Mouse (Mus musculus) kidney, postnatal 36 days (tissue): ENCODE results near the gene Gdf1.

Source experiments
- DNase-seq, 2 experiments: peaks; one replicate each; pipeline ENCODE4 v3.0.0; 2021 to 2022; ENCODE audit warnings: mixed read lengths in 2 of 2

Gene Gdf1

GRCm38 (mm10) chr8:70366588-70366987 lies 37.0 kb downstream of the Gdf1 start:
- no peak for DNase-seq

- DNase-seq, result no peak
These were observed 40.9 kb downstream of the Gdf1 start for GRCm38 (mm10) chr8:70370476-70370875.

- peak; percentile 68 to 78 for DNase-seq
These were observed 42.3 kb downstream of the Gdf1 start for GRCm38 (mm10) chr8:70371951-70372350.

- no peak for DNase-seq
These were observed 44.0 kb downstream of the Gdf1 start, which contains the start of gene Comp for GRCm38 (mm10) chr8:70373397-70374317. Gene Comp, plus strand, starts transcription at chr8:70373558.

GRCm38 (mm10) chr8:70374318-70374927 lies 44.8 kb downstream of the Gdf1 start:
- DNase-seq, result peak; percentile 87 to 93

- no peak for DNase-seq
These were observed 45.7 kb downstream of the Gdf1 start for GRCm38 (mm10) chr8:70375212-70375859.

GRCm38 (mm10) chr8:70376275-70376741 lies 46.7 kb downstream of the Gdf1 start:
- DNase-seq, result no peak

GRCm38 (mm10) chr8:70377049-70377448 lies 47.4 kb downstream of the Gdf1 start:
- no peak for DNase-seq

- DNase-seq, result no peak
These were observed 50.5 kb downstream of the Gdf1 start for GRCm38 (mm10) chr8:70380069-70380468.
